Mouse (Mus musculus): ENCODE data around the gene Nox1.
"Not testable (repeated sequence)": the region's sequence is repeated elsewhere in the genome, so short reads cannot be mapped to it uniquely, and the experiment has no call there.

Nox1 gene

DNA sequence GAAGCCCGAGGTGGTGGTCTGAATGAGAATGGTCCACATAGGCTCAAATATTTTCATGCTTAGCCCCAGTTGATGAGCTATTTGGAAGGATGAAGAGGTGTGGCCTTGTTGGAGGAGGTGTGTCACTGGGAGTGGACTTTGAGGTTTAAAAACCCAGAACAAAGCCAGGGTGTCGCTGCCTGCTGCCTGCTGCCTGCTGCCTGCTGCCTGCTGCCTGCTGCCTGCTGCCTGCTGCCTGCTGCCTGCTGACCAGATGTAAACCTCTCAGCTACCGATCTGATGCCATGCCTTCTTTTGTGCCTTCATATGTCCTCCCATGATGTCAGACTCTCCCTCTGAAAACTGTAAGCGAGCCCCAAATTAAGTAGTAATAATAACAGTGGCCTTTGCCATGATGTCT, at the start of gene Nox1:
TSS of gene Nox1 (minus strand) at position 101 of the 400 bp plus-strand sequence.
- in situ Hi-C loops (cut with MboI, MseI) = no loop called here

DNA sequence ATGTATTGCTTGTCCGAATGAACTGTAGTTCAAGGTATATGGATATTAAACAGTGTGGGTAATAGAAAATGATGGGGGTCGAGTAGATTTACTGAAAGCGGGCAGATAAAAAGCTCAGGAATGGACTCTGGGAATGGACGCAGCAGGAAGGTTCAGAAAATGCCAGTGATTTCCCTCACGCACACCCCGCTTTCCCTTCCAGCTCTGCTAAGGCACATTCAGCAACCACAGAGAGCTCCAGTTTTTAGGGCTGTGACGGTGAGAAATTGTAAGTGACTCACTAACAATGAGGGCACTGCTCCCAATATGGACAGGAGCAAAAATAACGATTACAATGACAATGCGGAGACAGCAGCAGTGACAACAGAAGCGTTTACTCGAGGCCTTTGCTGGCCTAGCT, 40.4 kb upstream of the Nox1 start:
- in situ Hi-C loops (cut with MboI, MseI) = loop anchor here in 1 of 2 experiments (10.0 kb wide), 1 partner anchor 307 kb away; no protein-coding TSS in a partner anchor

- in situ Hi-C loops (cut with MboI, MseI) = loop anchor here in 1 of 2 experiments (10.0 kb wide), 1 partner anchor 306 kb away; no protein-coding TSS in a partner anchor
Measured at GRCm38 (mm10) chrX:134261191-134261590, 39.4 kb upstream of the Nox1 start.

- in situ Hi-C loops (cut with MboI, MseI) = no loop called here
Measured at GRCm38 (mm10) chrX:134248202-134248601, 26.4 kb upstream of the Nox1 start.

DNA sequence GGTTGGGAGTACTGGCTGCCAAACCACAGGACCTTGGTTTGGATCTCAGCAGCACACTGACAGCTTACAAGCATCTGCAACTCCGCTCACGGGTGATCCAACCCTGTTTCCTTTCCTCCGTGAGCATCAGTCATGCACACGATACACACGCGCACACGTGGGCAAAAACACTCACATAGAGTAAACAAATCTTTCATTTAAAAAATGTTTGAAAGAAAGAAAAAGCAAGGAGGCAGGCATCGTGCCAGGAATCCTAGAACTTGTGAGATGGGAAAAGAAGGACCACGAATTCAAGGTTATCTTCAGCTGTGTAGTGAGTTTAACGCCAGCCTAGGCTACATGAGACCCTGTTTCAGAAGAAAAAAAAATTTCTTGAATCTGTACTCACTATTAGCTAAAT, 24.2 kb upstream of the Nox1 start:
- in situ Hi-C loops (cut with MboI, MseI) = no loop called here

- in situ Hi-C loops (cut with MboI, MseI) = loop anchor here in 1 of 2 experiments (10.0 kb wide), 1 partner anchor 1627 kb away; no protein-coding TSS in a partner anchor
Measured at GRCm38 (mm10) chrX:134238266-134238665, 16.5 kb upstream of the Nox1 start.

DNA sequence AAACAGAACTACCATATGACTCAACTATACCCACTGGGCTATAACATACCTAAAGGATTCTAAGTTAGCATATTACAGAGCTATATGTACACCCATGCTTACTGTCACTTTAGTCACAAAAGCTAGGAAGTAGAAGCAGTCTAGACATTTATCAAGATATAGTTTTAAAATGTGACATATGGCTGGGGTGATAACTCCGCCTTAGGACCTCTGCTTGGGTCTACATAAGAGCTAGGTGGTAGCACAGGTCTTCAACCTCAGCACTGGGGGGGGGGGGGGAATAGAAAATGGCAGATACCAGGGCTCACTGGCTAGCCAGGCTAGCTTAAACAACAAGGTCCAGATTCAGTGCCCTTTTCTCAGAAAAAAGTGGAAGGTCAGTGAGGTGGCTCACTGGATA, 11.3 kb upstream of the Nox1 start:
- in situ Hi-C loops (cut with MboI, MseI) = loop anchor here in 1 of 2 experiments (10.0 kb wide), 1 partner anchor 1632 kb away; no protein-coding TSS in a partner anchor

DNA sequence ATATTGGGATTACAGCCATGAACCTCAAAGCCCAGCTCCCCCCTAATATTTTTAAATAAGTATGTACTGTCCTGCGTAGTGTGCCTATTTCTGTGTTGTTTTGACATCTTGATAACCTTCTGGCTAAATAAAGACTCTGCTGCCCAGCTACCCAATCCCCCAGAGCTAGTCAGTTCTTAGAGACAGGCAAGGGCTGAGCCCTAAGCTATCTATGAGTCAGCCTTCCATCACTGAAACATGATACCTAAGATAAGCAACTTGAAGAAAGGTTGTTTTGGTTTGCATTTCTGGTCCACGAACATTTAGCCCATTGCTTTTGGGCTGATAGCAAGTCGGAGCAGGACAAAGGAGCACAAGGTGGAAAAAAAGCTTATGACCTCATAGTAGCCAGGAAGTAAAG, 1.1 kb downstream of the Nox1 start:
- in situ Hi-C loops (cut with MboI, MseI) = no loop called here

DNA sequence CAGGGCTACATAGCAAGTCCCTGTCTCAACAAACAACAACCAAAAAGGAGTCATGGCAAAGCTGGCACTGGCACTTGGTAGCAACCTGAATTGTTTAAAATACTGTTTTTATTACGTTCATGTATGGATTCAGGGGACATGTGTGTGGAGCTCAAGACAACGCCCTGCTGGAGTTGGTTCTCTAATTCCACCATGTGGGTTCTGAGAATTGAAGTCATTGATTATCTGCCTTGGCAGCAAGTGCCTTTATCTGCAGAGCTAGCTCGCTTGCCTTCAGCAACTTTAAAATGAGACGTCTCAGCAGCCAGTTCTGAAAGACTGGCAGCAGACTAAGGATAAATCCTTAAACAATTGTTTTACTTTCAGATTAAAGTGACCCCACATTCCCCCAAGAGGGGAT, 3.6 kb downstream of the Nox1 start:
- in situ Hi-C loops (cut with MboI, MseI) = no loop called here

- in situ Hi-C loops (cut with MboI, MseI) = no loop called here
Measured at GRCm38 (mm10) chrX:134211151-134211642, 10.6 kb downstream of the Nox1 start.

DNA sequence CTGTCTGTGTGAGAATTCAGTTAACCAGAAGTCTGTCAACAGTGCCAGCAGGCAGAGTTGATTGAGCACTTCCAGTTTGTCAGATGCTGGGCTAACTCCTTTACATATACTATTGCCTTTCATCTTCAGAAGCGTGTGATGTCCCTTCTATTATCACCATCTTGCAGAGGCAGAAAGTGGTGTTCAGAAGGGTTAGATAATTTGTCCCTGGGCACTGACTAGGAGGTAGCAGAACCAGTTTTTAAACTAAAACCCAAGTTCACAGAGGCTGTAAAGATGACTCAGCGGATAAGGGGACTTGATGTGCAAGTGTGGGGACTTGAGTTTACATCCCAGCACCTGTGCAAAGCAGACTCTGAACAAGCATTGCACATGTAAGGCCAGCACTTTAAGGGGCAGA, 13.3 kb downstream of the Nox1 start:
- in situ Hi-C loops (cut with MboI, MseI) = no loop called here

DNA sequence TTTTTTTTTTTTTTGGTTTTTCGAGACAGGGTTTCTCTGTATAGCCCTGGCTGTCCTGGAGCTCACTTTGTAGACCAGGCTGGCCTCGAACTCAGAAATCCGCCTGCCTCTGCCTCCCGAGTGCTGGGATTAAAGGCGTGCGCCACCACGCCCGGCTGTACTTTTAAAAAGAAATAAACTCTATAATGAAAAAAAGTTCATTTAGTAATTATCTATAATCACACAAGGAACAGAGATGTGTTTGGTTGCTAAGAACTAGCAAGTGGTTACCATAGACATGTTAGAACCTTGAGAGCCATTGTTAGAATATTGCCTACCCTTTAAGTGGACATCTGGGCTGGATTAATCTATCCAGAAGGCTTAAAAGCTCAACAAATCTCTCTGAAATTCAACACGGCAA, 34.6 kb downstream of the Nox1 start, which contains the start of gene Arl13a:
TSS of gene Arl13a (plus strand) at position 301 of the 400 bp plus-strand sequence.
- in situ Hi-C loops (cut with MboI, MseI) = not testable (repeated sequence)

- in situ Hi-C loops (cut with MboI, MseI) = no loop called here
Measured at GRCm38 (mm10) chrX:134174699-134175098, 47.1 kb downstream of the Nox1 start.

- in situ Hi-C loops (cut with MboI, MseI) = no loop called here
Measured at GRCm38 (mm10) chrX:134170584-134170983, 51.2 kb downstream of the Nox1 start.

- in situ Hi-C loops (cut with MboI, MseI) = no loop called here
Measured at GRCm38 (mm10) chrX:134163484-134163883, 58.3 kb downstream of the Nox1 start.

DNA sequence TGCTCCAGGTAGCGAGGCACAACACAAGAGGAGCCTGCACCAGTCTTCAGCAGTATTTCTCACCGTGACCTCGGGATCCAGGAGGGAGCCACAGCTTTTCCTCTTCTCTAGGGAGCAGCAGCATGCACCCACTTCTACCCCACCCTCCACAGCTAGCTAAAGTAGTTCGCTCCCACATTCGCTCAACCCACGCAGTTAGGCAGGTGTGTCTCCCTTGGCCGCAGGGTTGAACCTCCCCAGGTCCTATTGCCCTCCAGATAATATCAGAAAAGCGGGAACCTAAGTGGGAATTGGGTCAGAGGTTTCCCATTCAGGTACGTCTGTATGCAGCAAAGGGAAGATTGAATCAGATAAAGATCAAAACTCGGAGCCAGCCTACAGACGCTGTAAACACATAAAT, 58.9 kb downstream of the Nox1 start:
- in situ Hi-C loops (cut with MboI, MseI) = no loop called here

DNA sequence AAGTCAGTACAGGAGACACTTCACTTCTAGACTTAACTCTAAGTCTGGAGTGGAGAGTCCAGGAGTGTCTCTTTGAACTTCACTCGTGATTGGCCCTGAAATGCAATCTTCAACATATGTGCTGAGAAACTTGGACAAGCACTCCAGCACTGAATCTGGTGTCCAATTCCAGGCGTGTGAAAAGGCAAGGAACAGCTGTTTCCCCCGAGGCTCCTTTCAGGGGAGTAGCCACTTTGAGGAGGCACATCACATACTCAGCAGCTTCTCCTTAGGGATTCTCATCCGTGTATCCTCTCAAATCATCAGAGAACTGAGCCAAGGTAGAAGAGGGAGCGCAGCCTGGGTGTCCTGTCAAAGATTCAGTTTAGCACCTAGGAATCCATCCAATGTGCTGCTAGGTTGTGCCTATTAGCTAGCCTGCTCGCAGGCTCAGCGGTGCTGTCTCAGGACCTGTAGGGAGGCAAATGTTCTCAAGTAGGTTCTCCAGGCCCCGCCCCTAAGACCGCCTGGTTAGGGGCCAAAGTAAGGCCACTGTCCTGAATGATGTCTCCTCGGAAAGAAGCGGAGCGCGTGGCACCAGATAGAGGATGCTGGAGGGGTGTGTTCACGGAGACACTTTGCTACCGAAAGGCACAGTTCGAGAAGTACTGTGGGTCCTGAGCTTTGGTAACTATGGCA, 59.6 kb downstream of the Nox1 start, which contains the start of gene Xkrx:
TSS of gene Xkrx (minus strand) at position 34 of the 678 bp plus-strand sequence.
- in situ Hi-C loops (cut with MboI, MseI) = no loop called here

GRCm38 (mm10) chrX:134160442-134160841, 61.3 kb downstream of the Nox1 start:
- in situ Hi-C loops (cut with MboI, MseI) = no loop called here

- in situ Hi-C loops (cut with MboI, MseI) = no loop called here
Measured at GRCm38 (mm10) chrX:134158151-134158550, 63.6 kb downstream of the Nox1 start.

DNA sequence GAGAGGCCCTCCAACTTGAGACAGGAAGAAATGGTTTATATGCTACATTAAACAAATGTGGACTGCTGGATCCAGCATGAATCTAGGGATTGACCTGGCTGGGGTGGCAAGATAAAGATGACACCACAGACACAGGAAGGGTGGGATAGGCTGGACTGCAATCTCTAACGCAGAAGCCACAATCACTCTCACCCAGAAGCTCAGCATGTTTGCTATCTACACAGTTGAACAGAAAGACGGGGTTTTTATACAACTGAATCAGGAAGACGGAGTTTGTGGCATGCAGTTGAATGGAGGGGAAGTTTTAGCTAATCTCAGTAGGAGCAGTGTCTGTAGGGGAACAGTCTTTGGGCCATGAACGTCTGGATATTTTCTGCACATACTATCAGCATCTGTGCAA, 79.8 kb downstream of the Nox1 start:
- in situ Hi-C loops (cut with MboI, MseI) = no loop called here

- in situ Hi-C loops (cut with MboI, MseI) = no loop called here
Measured at GRCm38 (mm10) chrX:134141551-134141950, 80.2 kb downstream of the Nox1 start.

DNA sequence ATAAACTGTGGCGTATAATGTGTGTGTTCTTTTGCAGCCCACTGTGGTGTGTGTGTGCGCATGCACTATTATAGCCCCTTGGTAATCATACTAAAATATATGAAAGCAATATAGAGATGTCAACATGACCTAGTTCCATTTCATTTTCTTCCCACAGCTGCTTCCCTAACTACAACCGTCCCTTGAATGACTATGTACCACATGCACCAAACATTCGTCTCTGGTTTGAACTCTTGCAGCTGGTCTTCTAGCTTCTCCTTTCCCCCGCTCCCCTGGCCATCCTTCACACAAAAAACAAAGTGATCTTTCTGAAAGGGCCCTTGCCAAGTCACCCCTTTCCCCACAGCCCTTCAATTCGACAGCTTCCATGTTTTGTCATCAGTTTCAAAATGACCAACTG, 81.7 kb downstream of the Nox1 start:
- in situ Hi-C loops (cut with MboI, MseI) = no loop called here

GRCm38 (mm10) chrX:134133821-134134220, 87.9 kb downstream of the Nox1 start:
- in situ Hi-C loops (cut with MboI, MseI) = no loop called here

All from T-helper 17 cell (primary cell).